Mouse (Mus musculus) ES-Bruce4 (cell line): Measurements from ENCODE around the gene Mettl7a3.
"Not testable (repeated sequence)": the region's sequence is repeated elsewhere in the genome, so short reads cannot be mapped to it uniquely, and the experiment has no call there.

Source experiments
- CTCF ChIP-seq: IDR thresholded peaks from one replicate; pipeline ENCODE4 v1.8.1; 2011; ENCODE audit warnings: low read depth, low read length
- EP300 ChIP-seq: IDR thresholded peaks from 2 replicates; pipeline ENCODE4 v1.6.1; 2011; ENCODE audit warnings: low read depth, low read length; ENCODE audit not compliant: insufficient read depth

GRCm38 (mm10) chr15:100318014-100318671 lies 16.6 kb upstream of the Mettl7a3 start:
- not testable (repeated sequence) for TF ChIP-seq CTCF, EP300
